In the genomic region with DNA sequence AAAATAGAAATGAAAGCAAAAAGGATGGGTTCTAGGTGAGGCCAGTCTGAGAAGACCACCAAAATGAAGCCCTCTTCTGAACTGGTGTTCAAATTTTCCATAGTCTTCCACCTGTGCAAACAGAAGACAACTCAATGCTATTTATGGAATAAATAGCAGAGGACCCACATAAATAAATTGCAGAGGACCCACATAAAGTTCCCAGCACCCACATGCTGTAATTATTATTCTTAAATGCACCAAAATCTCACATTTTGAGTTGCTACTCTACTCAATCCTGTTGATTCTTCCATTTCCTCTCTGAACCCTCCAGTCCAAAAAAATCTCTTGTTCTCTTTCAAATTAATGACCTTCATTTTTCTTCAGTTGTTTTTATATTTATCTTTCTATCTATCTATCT, we compare ENCODE assay signal across 23 mouse cellular contexts. TPM values are rescaled to one million over a fixed set of nuclear protein-coding genes. Genes with fewer than 3 reads are reported as not detected.
"Had no signal": no experiment of that assay in that cellular context is flagged by ENCODE, and none has a peak within 500 bp of the region (broad histone marks: within the 10 kb centered on the region; RNA-seq: fewer than 3 reads in every experiment).

A gene (minus strand): TSS at position 101 of the 400 bp plus-strand sequence.

- H3K27ac ChIP-seq: neural tube, embryonic 13.5 days; neural tube, embryonic 15.5 days; stomach, embryonic 15.5 days; stomach, postnatal 0 days had no signal

- H3K4me1 ChIP-seq: neural tube, embryonic 13.5 days; neural tube, embryonic 15.5 days; stomach, embryonic 15.5 days had no signal

- H3K27me3 ChIP-seq: neural tube, embryonic 13.5 days; neural tube, embryonic 15.5 days; stomach, embryonic 15.5 days had no signal

- H3K9ac ChIP-seq: neural tube, embryonic 13.5 days; neural tube, embryonic 15.5 days; stomach, embryonic 15.5 days had no signal

- H3K9me3 ChIP-seq: neural tube, embryonic 13.5 days; neural tube, embryonic 15.5 days; stomach, embryonic 15.5 days had no signal

- H3K4me3 ChIP-seq: neural tube, embryonic 13.5 days; neural tube, embryonic 15.5 days; stomach, embryonic 15.5 days had no signal

- DNase-seq: retina, postnatal 1 day; right cerebral cortex, adult 18-20 months; right cerebral cortex, postnatal 14 days; right cerebral cortex, postnatal 25 days; right cerebral cortex, postnatal 4 days; spleen, adult 18-20 months; thymus, adult 18-20 months; thymus, adult 2 months; thymus, postnatal 14 days; thymus, postnatal 25 days; thymus, postnatal 36 days; thymus, postnatal 4 days had no signal

- H3K4me2 ChIP-seq: neural tube, embryonic 13.5 days; neural tube, embryonic 15.5 days; stomach, embryonic 15.5 days had no signal

- H3K36me3 ChIP-seq: neural tube, embryonic 13.5 days; neural tube, embryonic 15.5 days; stomach, embryonic 15.5 days had no signal

RNA-seq across cellular contexts. Expression of the gene that starts here (rescaled TPM):
- polyA plus RNA-seq: neural tube, embryonic 13.5 days; neural tube, embryonic 14.5 days; neural tube, embryonic 15.5 days; small intestine, adult 2 months; spleen, adult 2 months; stomach, embryonic 14.5 days; stomach, embryonic 15.5 days; stomach, embryonic 16.5 days; stomach, postnatal 0 days; thymus, postnatal 0 days; urinary bladder, adult 2 months had no signal
